17 mouse cellular contexts compared by ENCODE assay signal in genomic region chr6:118864696-118865620, GRCm38 (mm10).
A peak's percentile ranks its signal among the peaks of the same experiment; 100 is the strongest.
DNase-seq lines count a peak whose midpoint lies in the region; ATAC-seq and TF ChIP-seq lines count a peak whose summit lies in the region.
"Had no signal": no experiment of that assay in that cellular context is flagged by ENCODE, and none has a peak within 500 bp of the region (broad histone marks: within the 10 kb centered on the region; RNA-seq: fewer than 3 reads in every experiment).

No protein-coding gene starts in this region.

- H3K9me3 ChIP-seq in heart, embryonic 12.5 days (replicated peaks) = no peaks in the 10 kb centered on the region
- H3K9me3 ChIP-seq: embryonic facial prominence, embryonic 15.5 days; hindbrain, embryonic 12.5 days; kidney, embryonic 15.5 days had no signal

- no peak for ATAC-seq in heart, embryonic 12.5 days (ENCODE audit: insufficient number of reproducible peaks, low FRiP score)
- 0 out of 2 replicates have a peak, but pooled peaks have one; percentile 20 for ATAC-seq in megakaryocyte-erythroid progenitor cell, adult 5-6 weeks (replicated peaks; ENCODE audit: low FRiP score, low TSS enrichment, poor library complexity, severe bottlenecking)
- ATAC-seq: intestine, embryonic 16.5 days had no signal

- peak; percentile 85 for DNase-seq in heart, adult 11 months
- peak; percentile 4 for DNase-seq in lung, postnatal 25 days (ENCODE audit: low spot score)
- no peak for DNase-seq in lung, adult 2 months
- DNase-seq in brain, adult 2 months (ENCODE audit: low read depth, low spot score) = peak; percentile 57
- DNase-seq in embryo, embryonic 10.5 days (ENCODE audit: low spot score) = no peak
- no peak for DNase-seq in spleen, postnatal 4 days (ENCODE audit: low spot score in 2 of 2)
- DNase-seq: adrenal gland, adult 8-10 months; cerebellum, adult 11 months; gastrocnemius, postnatal 14 days; thymus, postnatal 14 days had no signal

- no peak overlapping the region for H3K4me2 ChIP-seq in heart, embryonic 12.5 days
- H3K4me2 ChIP-seq: embryonic facial prominence, embryonic 15.5 days; hindbrain, embryonic 12.5 days; kidney, embryonic 15.5 days had no signal

- no peak for TF ChIP-seq POLR2A in lung, adult 2 months (IDR thresholded peaks at IDR 0.05; ENCODE audit: borderline replicate concordance, extremely low read depth, low read depth, low read length)

- peaks cover 65% of the 10 kb centered on the region for H3K4me1 ChIP-seq in heart, embryonic 12.5 days (replicated peaks)
- H3K4me1 ChIP-seq in lung, adult 2 months (ENCODE audit: control insufficient read depth, insufficient read depth, low read length) = no peaks in the 10 kb centered on the region

- H3K9ac ChIP-seq in heart, embryonic 12.5 days = no peak overlapping the region
- H3K9ac ChIP-seq: embryonic facial prominence, embryonic 15.5 days; hindbrain, embryonic 12.5 days; kidney, embryonic 15.5 days; liver, embryonic 14.5 days had no signal

- H3K27me3 ChIP-seq in heart, embryonic 12.5 days (replicated peaks) = no peaks in the 10 kb centered on the region
- H3K27me3 ChIP-seq: embryonic facial prominence, embryonic 15.5 days; hindbrain, embryonic 12.5 days; kidney, embryonic 15.5 days had no signal

- 61% methylated on average over 18 of the region's 18 CpGs for WGBS in heart, embryonic 12.5 days
- WGBS in lung, adult 2 months = 33% methylated on average over 18 of the region's 18 CpGs

- H3K27ac ChIP-seq in heart, embryonic 12.5 days (ENCODE audit: poor library complexity, severe bottlenecking) = no peak overlapping the region
- H3K27ac ChIP-seq: embryonic facial prominence, embryonic 15.5 days; hindbrain, embryonic 12.5 days; kidney, embryonic 15.5 days; liver, embryonic 14.5 days had no signal

- H3K36me3 ChIP-seq in heart, embryonic 12.5 days = no peaks in the 10 kb centered on the region
- H3K36me3 ChIP-seq: embryonic facial prominence, embryonic 15.5 days; hindbrain, embryonic 12.5 days; kidney, embryonic 15.5 days had no signal

- no peak overlapping the region for H3K4me3 ChIP-seq in heart, embryonic 12.5 days
- H3K4me3 ChIP-seq in lung, adult 2 months (replicated peaks; ENCODE audit: extremely low read depth, low read depth, low read length) = no peak overlapping the region
- H3K4me3 ChIP-seq: embryonic facial prominence, embryonic 15.5 days; hindbrain, embryonic 12.5 days; kidney, embryonic 15.5 days had no signal

- TF ChIP-seq CTCF in lung, adult 2 months (IDR thresholded peaks at IDR 0.05; ENCODE audit: insufficient read depth, low read length) = no peak

Comparison
In these comparisons a context has a peak if more than half of its experiments do, and no peak if none do; other contexts are left out.
1. DNase-seq: peak in heart, adult 11 months (single experiment), lung, postnatal 25 days (single experiment) and brain, adult 2 months (single experiment); none in lung, adult 2 months (single experiment), embryo, embryonic 10.5 days (single experiment) and spleen, postnatal 4 days (0 of 2).